ENCODE assay signal across 9 mouse cellular contexts in genomic region chr2:115858246-115858645, GRCm38 (mm10).
DNase-seq lines count a peak whose midpoint lies in the region; ATAC-seq and TF ChIP-seq lines count a peak whose summit lies in the region.
"Had no signal": no experiment of that assay in that cellular context is flagged by ENCODE, and none has a peak within 500 bp of the region (broad histone marks: within the 10 kb centered on the region; RNA-seq: fewer than 3 reads in every experiment).

No protein-coding gene starts in this region.

- H3K27ac ChIP-seq in intestine, embryonic 16.5 days (ENCODE audit: low read length), result 0 out of 2 replicates have a peak overlapping the region, but pooled peaks have one; percentile 15
- H3K27ac ChIP-seq in intestine, postnatal 0 days (ENCODE audit: low read depth, low read length), result no peak overlapping the region
- peak overlapping the region; percentile 14; the same call in 1 of the 2 replicates for H3K27ac ChIP-seq in embryonic facial prominence, embryonic 12.5 days
- H3K27ac ChIP-seq in hindbrain, embryonic 12.5 days, result peak overlapping the region; percentile 94
- H3K27ac ChIP-seq in neural tube, embryonic 13.5 days (replicated peaks), result peak overlapping the region; percentile 86

- no peaks in the 10 kb centered on the region for H3K36me3 ChIP-seq in intestine, embryonic 16.5 days (ENCODE audit: control insufficient read depth, insufficient read depth, low read length)
- no peaks in the 10 kb centered on the region for H3K36me3 ChIP-seq in intestine, postnatal 0 days (ENCODE audit: control insufficient read depth, insufficient read depth)
- no peaks in the 10 kb centered on the region for H3K36me3 ChIP-seq in embryonic facial prominence, embryonic 12.5 days
- no peaks in the 10 kb centered on the region for H3K36me3 ChIP-seq in hindbrain, embryonic 12.5 days
- H3K36me3 ChIP-seq in neural tube, embryonic 13.5 days, result peaks cover under 1% of the 10 kb centered on the region; the same call in 1 of the 2 replicates

- no peak overlapping the region for H3K9ac ChIP-seq in intestine, embryonic 16.5 days (ENCODE audit: low read depth, low read length)
- no peak overlapping the region for H3K9ac ChIP-seq in intestine, postnatal 0 days (ENCODE audit: low read depth, low read length)
- no peak overlapping the region for H3K9ac ChIP-seq in embryonic facial prominence, embryonic 12.5 days
- H3K9ac ChIP-seq in hindbrain, embryonic 12.5 days, result peak overlapping the region; percentile 56
- H3K9ac ChIP-seq in neural tube, embryonic 13.5 days, result peak overlapping the region; percentile 18

- peaks cover 21% of the 10 kb centered on the region for H3K4me1 ChIP-seq in intestine, embryonic 16.5 days (ENCODE audit: control insufficient read depth, insufficient read depth, low read length)
- no peaks in the 10 kb centered on the region for H3K4me1 ChIP-seq in intestine, postnatal 0 days (replicated peaks; ENCODE audit: control insufficient read depth, insufficient read depth, low read length)
- peaks cover 31% of the 10 kb centered on the region for H3K4me1 ChIP-seq in embryonic facial prominence, embryonic 12.5 days
- peaks cover 48% of the 10 kb centered on the region for H3K4me1 ChIP-seq in hindbrain, embryonic 12.5 days
- H3K4me1 ChIP-seq in neural tube, embryonic 13.5 days (replicated peaks), result peaks cover 79% of the 10 kb centered on the region

- WGBS in intestine, embryonic 16.5 days, result 31% methylated on average over 8 of the region's 8 CpGs
- WGBS in intestine, postnatal 0 days, result 32% methylated on average over 8 of the region's 8 CpGs
- 6% methylated on average over 8 of the region's 8 CpGs for WGBS in embryonic facial prominence, embryonic 12.5 days
- WGBS in hindbrain, embryonic 12.5 days, result 4% methylated on average over 8 of the region's 8 CpGs
- 3% methylated on average over 8 of the region's 8 CpGs for WGBS in neural tube, embryonic 13.5 days

- no peak overlapping the region for H3K4me2 ChIP-seq in intestine, embryonic 16.5 days (ENCODE audit: low read depth, low read length)
- H3K4me2 ChIP-seq in intestine, postnatal 0 days (replicated peaks; ENCODE audit: low read depth), result no peak overlapping the region
- no peak overlapping the region for H3K4me2 ChIP-seq in embryonic facial prominence, embryonic 12.5 days (replicated peaks)
- H3K4me2 ChIP-seq in hindbrain, embryonic 12.5 days (replicated peaks), result peak overlapping the region; percentile 57
- H3K4me2 ChIP-seq in neural tube, embryonic 13.5 days, result peak overlapping the region; percentile 59

- H3K27me3 ChIP-seq in intestine, embryonic 16.5 days (replicated peaks; ENCODE audit: control insufficient read depth, insufficient read depth, low read length), result peaks cover 34% of the 10 kb centered on the region
- H3K27me3 ChIP-seq in intestine, postnatal 0 days (replicated peaks; ENCODE audit: control insufficient read depth, insufficient read depth, low read length), result peaks cover 75% of the 10 kb centered on the region
- H3K27me3 ChIP-seq in embryonic facial prominence, embryonic 12.5 days, result peaks cover 34% of the 10 kb centered on the region
- H3K27me3 ChIP-seq in hindbrain, embryonic 12.5 days, result peaks cover 19% of the 10 kb centered on the region
- peaks cover 28% of the 10 kb centered on the region for H3K27me3 ChIP-seq in neural tube, embryonic 13.5 days

- no peak overlapping the region for H3K4me3 ChIP-seq in intestine, embryonic 16.5 days (ENCODE audit: low read length)
- H3K4me3 ChIP-seq in intestine, postnatal 0 days (ENCODE audit: low read depth, low read length), result no peak overlapping the region
- H3K4me3 ChIP-seq in embryonic facial prominence, embryonic 12.5 days, result no peak overlapping the region
- H3K4me3 ChIP-seq in hindbrain, embryonic 12.5 days, result peak overlapping the region; percentile 23
- H3K4me3 ChIP-seq in neural tube, embryonic 13.5 days, result 0 out of 2 replicates have a peak overlapping the region, but pooled peaks have one; percentile 0

- no peak for DNase-seq in spleen, postnatal 14 days (ENCODE audit: low spot score in 2 of 2)
- no peak for DNase-seq in adrenal gland, adult 2 months
- DNase-seq: cerebellum, adult 18-20 months; liver had no signal

- ATAC-seq in intestine, embryonic 16.5 days, result no peak
- ATAC-seq in intestine, postnatal 0 days, result no peak
- no peak for ATAC-seq in embryonic facial prominence, embryonic 12.5 days (ENCODE audit: insufficient number of reproducible peaks, insufficient read depth, low FRiP score, low TSS enrichment)
- ATAC-seq in hindbrain, embryonic 12.5 days (ENCODE audit: low FRiP score), result no peak
- ATAC-seq in neural tube, embryonic 13.5 days (ENCODE audit: low read depth), result no peak

- TF ChIP-seq CTCF in intestine, postnatal 0 days (IDR thresholded peaks at IDR 0.05; ENCODE audit: low read depth), result no peak

- no peaks in the 10 kb centered on the region for H3K9me3 ChIP-seq in intestine, embryonic 16.5 days (ENCODE audit: control insufficient read depth, low read length)
- H3K9me3 ChIP-seq in intestine, postnatal 0 days (ENCODE audit: control insufficient read depth), result no peaks in the 10 kb centered on the region
- H3K9me3 ChIP-seq in embryonic facial prominence, embryonic 12.5 days, result no peaks in the 10 kb centered on the region
- no peaks in the 10 kb centered on the region for H3K9me3 ChIP-seq in hindbrain, embryonic 12.5 days (replicated peaks)
- H3K9me3 ChIP-seq in neural tube, embryonic 13.5 days, result no peaks in the 10 kb centered on the region

Comparison
In these comparisons a context has a peak if more than half of its experiments do, and no peak if none do; other contexts are left out.
1. H3K4me2 ChIP-seq: peak in hindbrain, embryonic 12.5 days (single experiment) and neural tube, embryonic 13.5 days (single experiment); none in intestine, embryonic 16.5 days (single experiment), intestine, postnatal 0 days (single experiment) and embryonic facial prominence, embryonic 12.5 days (single experiment).
2. H3K4me3 ChIP-seq: peak in hindbrain, embryonic 12.5 days (single experiment) and neural tube, embryonic 13.5 days (single experiment); none in intestine, embryonic 16.5 days (single experiment), intestine, postnatal 0 days (single experiment) and embryonic facial prominence, embryonic 12.5 days (single experiment).
3. H3K9ac ChIP-seq: peak in hindbrain, embryonic 12.5 days (single experiment) and neural tube, embryonic 13.5 days (single experiment); none in intestine, embryonic 16.5 days (single experiment), intestine, postnatal 0 days (single experiment) and embryonic facial prominence, embryonic 12.5 days (single experiment).